Mouse (Mus musculus) B cell, adult 62 days (primary cell): ENCODE measurements around the gene Olfr1339. TPM values are rescaled to one million over a fixed set of nuclear protein-coding genes. Genes with fewer than 3 reads are reported as not detected.

Source experiments
- total RNA-seq: library from RNA; stranded (reverse); gene quantifications from 4 replicates; pipeline ENCODE4 v1.2.4, GENCODE M21; 2023

Olfr1339 gene
- total RNA-seq, result not detected in 4 replicates

DNA sequence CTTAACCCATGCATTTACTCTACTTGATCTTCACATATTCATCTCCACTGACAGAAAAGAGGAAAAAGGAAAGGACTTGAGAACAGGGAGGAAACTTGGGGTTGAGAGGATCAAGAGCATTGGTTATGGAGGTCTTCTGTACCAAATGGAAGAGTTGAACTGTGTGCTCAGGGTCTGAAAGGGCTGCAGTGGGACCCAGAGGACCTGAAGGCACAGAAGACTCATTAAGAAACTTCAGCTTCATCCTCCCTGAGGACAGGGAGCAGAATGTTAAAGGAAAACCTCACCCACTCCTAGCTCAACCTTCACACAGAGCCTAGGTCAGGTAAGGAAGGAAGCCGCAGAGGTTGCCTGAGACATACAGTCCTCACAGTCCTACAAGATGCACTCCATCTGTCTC lies at the start of gene Olfr1339:
Olfr1339 (plus strand) TSS at position 301 of the 400 bp plus-strand sequence.

DNA sequence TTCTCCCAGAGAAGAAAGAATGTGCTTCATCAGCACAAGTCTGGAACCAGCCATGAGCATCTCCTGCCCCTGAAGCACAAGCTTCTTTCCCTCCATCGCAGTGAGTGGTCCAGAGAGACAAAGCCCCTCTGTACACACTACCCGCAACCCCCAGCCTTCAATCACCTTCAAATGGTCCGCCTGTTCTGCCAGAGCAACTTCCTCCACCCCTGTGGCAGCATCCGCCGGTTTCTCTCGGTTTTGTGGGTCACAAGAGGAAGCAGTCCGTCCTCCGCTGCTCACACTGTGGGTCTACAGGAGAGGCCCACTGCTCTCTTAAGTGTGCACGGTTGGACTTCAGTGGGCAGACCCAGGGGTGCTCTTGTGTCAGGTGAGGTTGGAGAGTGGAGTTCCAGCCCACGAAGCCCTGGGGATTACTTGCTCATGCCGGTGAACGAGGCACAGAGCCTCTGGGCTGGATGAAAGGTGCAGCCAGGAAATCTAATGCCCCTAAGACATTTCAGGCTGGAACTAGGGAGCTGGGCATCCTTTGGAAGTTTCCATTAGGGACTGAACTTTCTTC lies 39.5 kb upstream of the Olfr1339 start, which contains the start of gene Olfr1342:
Olfr1342 (minus strand) TSS at position 345 of the 562 bp plus-strand sequence.

DNA sequence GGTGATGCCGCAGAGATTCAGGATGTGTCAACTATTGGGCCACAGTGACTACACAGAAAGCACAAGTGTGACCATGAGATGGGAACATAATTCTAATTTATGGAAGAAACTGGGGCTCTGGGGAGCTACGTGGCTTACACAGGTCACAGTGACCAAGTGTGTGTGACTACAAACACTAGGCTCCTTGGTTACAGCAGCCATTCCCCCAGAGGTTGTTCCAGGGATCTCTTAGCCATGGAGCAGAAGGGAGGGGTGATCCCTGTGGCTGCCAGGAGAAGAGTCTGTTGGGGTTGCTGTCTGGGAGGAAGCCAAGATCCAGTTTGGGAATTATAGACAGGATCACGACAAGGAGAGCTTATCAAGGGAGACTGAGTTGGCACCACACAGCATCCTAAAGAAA lies 28.8 kb upstream of the Olfr1339 start, which contains the start of gene Olfr1341:
Olfr1341 (plus strand) TSS at position 301 of the 400 bp plus-strand sequence.

DNA sequence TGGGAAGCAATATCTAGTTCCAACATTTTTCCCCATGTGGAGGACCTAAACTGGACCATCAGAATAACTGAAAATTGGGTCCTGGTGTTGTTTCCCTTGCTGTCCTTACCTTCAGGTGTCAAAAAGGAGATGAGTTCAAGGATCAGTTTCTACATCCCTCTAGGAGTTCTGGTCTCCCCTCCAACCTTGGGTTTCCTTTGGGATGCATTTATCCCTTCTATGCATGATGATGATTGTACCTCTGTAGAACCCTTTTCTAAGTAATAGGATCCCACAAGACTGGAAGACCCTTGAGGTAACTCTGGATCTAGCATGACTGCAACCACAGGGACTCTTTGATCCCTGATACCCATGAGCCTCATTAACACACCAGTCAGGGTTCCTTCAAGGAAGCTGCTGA lies 12.1 kb upstream of the Olfr1339 start, which contains the start of gene Olfr1340:
Olfr1340 (plus strand) TSS at position 301 of the 400 bp plus-strand sequence.

DNA sequence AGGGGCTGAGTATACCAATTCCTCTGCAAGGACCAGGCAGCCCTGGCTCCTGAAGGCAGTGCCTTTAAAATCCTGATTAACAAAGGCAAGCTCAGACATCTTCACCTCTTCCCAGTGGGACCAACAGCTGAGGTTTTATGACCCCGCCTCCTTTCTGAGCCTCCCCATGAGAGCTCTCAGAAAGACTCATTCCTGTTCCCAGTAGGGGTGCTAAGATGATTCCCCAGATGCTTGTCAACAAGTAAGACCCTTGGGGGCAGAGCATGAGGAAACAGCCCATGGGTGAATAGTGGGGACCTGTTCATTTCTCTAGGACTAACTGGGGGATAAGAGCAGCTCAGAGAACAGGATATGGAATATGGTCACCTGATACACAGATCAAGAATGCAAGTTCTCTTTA lies 26.7 kb downstream of the Olfr1339 start, which contains the start of gene Olfr1338:
Olfr1338 (minus strand) TSS at position 101 of the 400 bp plus-strand sequence.

DNA sequence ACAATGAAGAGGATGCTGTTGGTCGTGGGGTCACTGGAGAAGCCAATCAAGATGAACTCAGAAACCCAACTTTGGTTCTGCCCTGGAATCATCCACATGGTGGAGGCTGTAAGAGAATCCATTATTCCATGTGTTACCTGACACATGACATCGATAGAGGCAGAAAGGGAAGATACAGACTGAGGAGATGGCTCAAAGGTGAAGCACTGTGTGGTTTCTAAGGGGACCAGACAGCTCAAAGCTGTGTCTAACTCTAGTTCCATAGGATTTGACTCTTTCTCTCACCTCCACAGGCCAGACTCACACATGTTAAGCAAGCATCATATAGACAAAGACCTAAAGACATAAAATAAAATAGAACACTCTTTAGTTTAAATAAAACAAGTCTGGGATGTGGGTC lies 50.5 kb downstream of the Olfr1339 start, which contains the start of gene Olfr1337:
Olfr1337 (minus strand) TSS at position 101 of the 400 bp plus-strand sequence.

Other genes starting within 250 kb of the Olfr1339 start
- gene Tie1, start 242.1 kb upstream of the Olfr1339 start, total RNA-seq, result not detected in 4 replicates
- not detected in 4 replicates for gene 2610528J11Rik, start 205.2 kb upstream of the Olfr1339 start, total RNA-seq
- gene Tmem125, start 188.1 kb upstream of the Olfr1339 start, total RNA-seq, result not detected in 4 replicates
- not detected in 4 replicates for gene Cfap57, start 111.4 kb upstream of the Olfr1339 start, total RNA-seq
- 54.0 to 76.3 TPM (median 63.6 TPM) in 4 replicates for gene Ebna1bp2, start 111.4 kb upstream of the Olfr1339 start, total RNA-seq
- not detected in 4 replicates for gene Olfr62, start 73.2 kb upstream of the Olfr1339 start, total RNA-seq
- gene Olfr1342, start 39.4 kb upstream of the Olfr1339 start, total RNA-seq, result not detected in 4 replicates
- gene Olfr1341, start 28.7 kb upstream of the Olfr1339 start, total RNA-seq, result not detected in 4 replicates
- not detected in 4 replicates for gene Olfr1340, start 12.0 kb upstream of the Olfr1339 start, total RNA-seq
- not detected in 4 replicates for gene Olfr1338, start 26.6 kb downstream of the Olfr1339 start, total RNA-seq
- not detected in 4 replicates for gene Olfr1337, start 50.4 kb downstream of the Olfr1339 start, total RNA-seq
- not detected in 4 replicates for gene Olfr1335, start 77.8 kb downstream of the Olfr1339 start, total RNA-seq
- not detected in 4 replicates for gene Olfr1333, start 104.1 kb downstream of the Olfr1339 start, total RNA-seq
- not detected in 4 replicates for gene Olfr1331, start 132.5 kb downstream of the Olfr1339 start, total RNA-seq
- gene Olfr1330, start 156.4 kb downstream of the Olfr1339 start, total RNA-seq, result not detected in 4 replicates
- not detected in 4 replicates for gene Olfr1329, start 185.3 kb downstream of the Olfr1339 start, total RNA-seq
- not detected in 4 replicates for gene Olfr1328, start 206.4 kb downstream of the Olfr1339 start, total RNA-seq
- gene Lao1, start 229.4 kb downstream of the Olfr1339 start, total RNA-seq, result not detected in 4 replicates